Mouse (Mus musculus) cortical plate, adult 2 months (tissue): ENCODE data around the gene Gmpr.

Experiments used
- CTCF ChIP-seq: fragments of 200-500 bp; IDR thresholded peaks from 2 replicates; pipeline ENCODE4 v1.5.1; 2011; ENCODE audit warnings: mild to moderate bottlenecking, control low read depth, low read length; ENCODE audit not compliant: insufficient read depth; ENCODE audit errors: extremely low read depth
- POLR2A ChIP-seq: fragments of 200-500 bp; IDR thresholded peaks from 2 replicates; pipeline ENCODE4 v1.6.1; 2011; ENCODE audit warnings: mild to moderate bottlenecking, low read length, control low read depth; ENCODE audit not compliant: insufficient read depth; ENCODE audit errors: extremely low read depth

GRCm38 (mm10) chr13:45546946-45547345 is 39.7 kb downstream of the Gmpr start:
- TF ChIP-seq CTCF (no peak), POLR2A (no peak)
